Mouse (Mus musculus): ENCODE results near the gene Olfr111. TPM values are rescaled to one million over a fixed set of nuclear protein-coding genes. Genes with fewer than 3 reads are reported as not detected.

Olfr111 gene
- polyA plus RNA-seq, 1 experiment = 0.29 TPM

- WGBS = 80% methylated on average over 4 of the region's 4 CpGs
- no peak for TF ChIP-seq POLR2A (IDR thresholded peaks at IDR 0.05; ENCODE audit: low read depth, low read length)
- TF ChIP-seq CTCF (IDR thresholded peaks at IDR 0.05; ENCODE audit: extremely low read depth, insufficient read depth, insufficient read length, insufficient replicate concordance) = no peak
- no peaks in the 10 kb centered on the region for H3K36me3 ChIP-seq (ENCODE audit: control insufficient read depth, insufficient read depth, low read length)
Measured at GRCm38 (mm10) chr17:37541454-37542119, 33.8 kb downstream of the Olfr111 start.

GRCm38 (mm10) chr17:37543800-37544435 lies 36.1 kb downstream of the Olfr111 start:
- Histone ChIP-seq H3K36me3 (ENCODE audit: control insufficient read depth, insufficient read depth, low read length) (no peaks in the 10 kb centered on the region), H3K27ac (ENCODE audit: insufficient read depth, low read length) (no peak overlapping the region), H3K4me3 (ENCODE audit: extremely low read depth, insufficient read depth, insufficient read length) (no peak overlapping the region), H3K27me3 (ENCODE audit: control insufficient read depth, insufficient read depth, low read length) (no peaks in the 10 kb centered on the region), H3K4me1 (ENCODE audit: control insufficient read depth, insufficient read depth, insufficient read length) (no peaks in the 10 kb centered on the region)
- 65% methylated on average over 3 of the region's 3 CpGs for WGBS
- TF ChIP-seq CTCF (IDR thresholded peaks at IDR 0.05; ENCODE audit: extremely low read depth, insufficient read depth, insufficient read length, insufficient replicate concordance) = no peak
- no peak for TF ChIP-seq POLR2A (IDR thresholded peaks at IDR 0.05; ENCODE audit: low read depth, low read length)
- no peak for DNase-seq (ENCODE audit: low read depth in 1 of 2, low spot score in 2 of 2)

More at GRCm38 (mm10) chr17:37541454-37542119, 33.8 kb downstream of the Olfr111 start:
- H3K4me3 ChIP-seq (ENCODE audit: extremely low read depth, insufficient read depth, insufficient read length) = no peak overlapping the region
- no peaks in the 10 kb centered on the region for H3K4me1 ChIP-seq (ENCODE audit: control insufficient read depth, insufficient read depth, insufficient read length)
- H3K27ac ChIP-seq (ENCODE audit: insufficient read depth, low read length) = no peak overlapping the region
- no peaks in the 10 kb centered on the region for H3K27me3 ChIP-seq (ENCODE audit: control insufficient read depth, insufficient read depth, low read length)
- no peak for DNase-seq (ENCODE audit: low read depth in 1 of 2, low spot score in 2 of 2)

GRCm38 (mm10) chr17:37558913-37559615 lies 51.2 kb downstream of the Olfr111 start:
- DNase-seq (ENCODE audit: low read depth in 1 of 2, low spot score in 2 of 2) = no peak
- H3K4me1 ChIP-seq (ENCODE audit: control insufficient read depth, insufficient read depth, insufficient read length) = no peaks in the 10 kb centered on the region
- no peaks in the 10 kb centered on the region for H3K36me3 ChIP-seq (ENCODE audit: control insufficient read depth, insufficient read depth, low read length)
- 64% methylated on average over 1 of the region's 1 CpGs for WGBS
- TF ChIP-seq CTCF (IDR thresholded peaks at IDR 0.05; ENCODE audit: extremely low read depth, insufficient read depth, insufficient read length, insufficient replicate concordance) (no peak), POLR2A (IDR thresholded peaks at IDR 0.05; ENCODE audit: low read depth, low read length) (no peak)
- H3K4me3 ChIP-seq (ENCODE audit: extremely low read depth, insufficient read depth, insufficient read length) = no peak overlapping the region
- no peak overlapping the region for H3K27ac ChIP-seq (ENCODE audit: insufficient read depth, low read length)
- H3K27me3 ChIP-seq (ENCODE audit: control insufficient read depth, insufficient read depth, low read length) = no peaks in the 10 kb centered on the region

GRCm38 (mm10) chr17:37569351-37569750 lies 61.5 kb downstream of the Olfr111 start, which contains the start of gene Olfr112:
Olfr112 (minus strand) TSS chr17:37569451.
- no peaks in the 10 kb centered on the region for H3K36me3 ChIP-seq (ENCODE audit: control insufficient read depth, insufficient read depth, low read length)
- TF ChIP-seq POLR2A (IDR thresholded peaks at IDR 0.05; ENCODE audit: low read depth, low read length) = no peak
- TF ChIP-seq CTCF (IDR thresholded peaks at IDR 0.05; ENCODE audit: extremely low read depth, insufficient read depth, insufficient read length, insufficient replicate concordance) = no peak
- no peaks in the 10 kb centered on the region for H3K27me3 ChIP-seq (ENCODE audit: control insufficient read depth, insufficient read depth, low read length)
- H3K27ac ChIP-seq (ENCODE audit: insufficient read depth, low read length) = no peak within 1 kb of the TSS
- H3K4me3 ChIP-seq (ENCODE audit: extremely low read depth, insufficient read depth, insufficient read length) = no peak within 1 kb of the TSS
- DNase-seq (ENCODE audit: low read depth in 1 of 2, low spot score in 2 of 2) = no peak
- no peaks in the 10 kb centered on the region for H3K4me1 ChIP-seq (ENCODE audit: control insufficient read depth, insufficient read depth, insufficient read length)

- Histone ChIP-seq H3K27ac (ENCODE audit: insufficient read depth, low read length) (no peak within 1 kb of the TSS), H3K4me1 (ENCODE audit: control insufficient read depth, insufficient read depth, insufficient read length) (no peaks in the 10 kb centered on the region), H3K4me3 (ENCODE audit: extremely low read depth, insufficient read depth, insufficient read length) (no peak within 1 kb of the TSS), H3K36me3 (ENCODE audit: control insufficient read depth, insufficient read depth, low read length) (no peaks in the 10 kb centered on the region), H3K27me3 (ENCODE audit: control insufficient read depth, insufficient read depth, low read length) (no peaks in the 10 kb centered on the region)
- no peak for TF ChIP-seq CTCF (IDR thresholded peaks at IDR 0.05; ENCODE audit: extremely low read depth, insufficient read depth, insufficient read length, insufficient replicate concordance)
- no peak for DNase-seq (ENCODE audit: low read depth in 1 of 2, low spot score in 2 of 2)
Measured at GRCm38 (mm10) chr17:37577563-37577962, 69.7 kb downstream of the Olfr111 start, which contains the start of gene Olfr113. Olfr113 (minus strand) TSS chr17:37577663.

Other genes starting within 250 kb of the Olfr111 start
- gene Olfr98, start 244.3 kb upstream of the Olfr111 start, polyA plus RNA-seq (2012; rRNA removed) = not detected in 2 replicates
- 27.0 and 27.4 TPM in 2 replicates for gene H2-M3, start 237.8 kb upstream of the Olfr111 start, polyA plus RNA-seq (2012; rRNA removed)
- gene Olfr99, start 224.6 kb upstream of the Olfr111 start, polyA plus RNA-seq (2012; rRNA removed) = not detected in 2 replicates
- not detected in 2 replicates for gene Olfr101, start 203.7 kb upstream of the Olfr111 start, polyA plus RNA-seq (2012; rRNA removed)
- not detected in 2 replicates for gene Olfr102, start 191.0 kb upstream of the Olfr111 start, polyA plus RNA-seq (2012; rRNA removed)
- gene Olfr103, start 168.3 kb upstream of the Olfr111 start, polyA plus RNA-seq (2012; rRNA removed) = not detected in 2 replicates
- not detected in 2 replicates for gene Olfr104-ps, start 148.4 kb upstream of the Olfr111 start, polyA plus RNA-seq (2012; rRNA removed)
- gene Olfr105-ps, start 129.0 kb upstream of the Olfr111 start, polyA plus RNA-seq (2012; rRNA removed) = not detected in 2 replicates
- not detected in 2 replicates for gene Olfr106-ps, start 117.6 kb upstream of the Olfr111 start, polyA plus RNA-seq (2012; rRNA removed)
- gene Olfr107, start 108.8 kb upstream of the Olfr111 start, polyA plus RNA-seq (2012; rRNA removed) = not detected in 2 replicates
- gene Olfr108, start 62.5 kb upstream of the Olfr111 start, polyA plus RNA-seq (2012; rRNA removed) = not detected in 2 replicates
- not detected in 2 replicates for gene Olfr109, start 49.1 kb upstream of the Olfr111 start, polyA plus RNA-seq (2012; rRNA removed)
- gene H2-M2, start 24.5 kb upstream of the Olfr111 start, polyA plus RNA-seq (2012; rRNA removed) = 2.7 and 4.5 TPM in 2 replicates
- gene Olfr110, start 15.6 kb upstream of the Olfr111 start, polyA plus RNA-seq (2012; rRNA removed) = 0.05 TPM in 1 of 2 replicates, not detected in the other
- gene Olfr112, start 61.4 kb downstream of the Olfr111 start, polyA plus RNA-seq (2012; rRNA removed) = not detected in 2 replicates
- not detected in 2 replicates for gene Olfr113, start 69.6 kb downstream of the Olfr111 start, polyA plus RNA-seq (2012; rRNA removed)
- gene Olfr114, start 84.7 kb downstream of the Olfr111 start, polyA plus RNA-seq (2012; rRNA removed) = not detected in 2 replicates
- gene Olfr115, start 119.1 kb downstream of the Olfr111 start, polyA plus RNA-seq (2012; rRNA removed) = not detected in 2 replicates
- not detected in 2 replicates for gene Olfr116, start 119.2 kb downstream of the Olfr111 start, polyA plus RNA-seq (2012; rRNA removed)
- gene Olfr117, start 155.8 kb downstream of the Olfr111 start, polyA plus RNA-seq (2012; rRNA removed) = not detected in 2 replicates
- not detected in 2 replicates for gene Olfr118, start 159.0 kb downstream of the Olfr111 start, polyA plus RNA-seq (2012; rRNA removed)
- not detected in 2 replicates for gene Olfr119, start 188.5 kb downstream of the Olfr111 start, polyA plus RNA-seq (2012; rRNA removed)
- gene Olfr120, start 213.8 kb downstream of the Olfr111 start, polyA plus RNA-seq (2012; rRNA removed) = not detected in 2 replicates
- gene Olfr121, start 240.8 kb downstream of the Olfr111 start, polyA plus RNA-seq (2012; rRNA removed) = not detected in 2 replicates